Mouse (Mus musculus) neural tube, embryonic 12.5 days (tissue): ENCODE measurements at regions not wholly inside any gene's neighbourhood (a gene's known extent, or its start where the extent isn't known, plus 50 kb on each side); places are given as distances from the start of the nearest gene placed in this dataset.

Source experiments
- ATAC-seq: fragments of 200-750 bp; cut with Nextera tagmentation; 2 replicates; pipeline ENCODE4 v1.8.0; 2017; ENCODE audit warnings: low read depth, mild to moderate bottlenecking, moderate TSS enrichment, moderate library complexity; ENCODE audit not compliant: low FRiP score
- H3K27ac ChIP-seq: fragments of 300-500 bp; sonication (generic); 2 replicates; pipeline ENCODE4 v1.5.1; 2016
- H3K27me3 ChIP-seq: fragments of 300-500 bp; sonication (generic); replicated peaks from 2 replicates; pipeline ENCODE4 v1.6.1; 2016; ENCODE audit warnings: mild to moderate bottlenecking
- H3K36me3 ChIP-seq: fragments of 300-500 bp; sonication (generic); 2 replicates; pipeline ENCODE4 v1.6.1; 2016; ENCODE audit warnings: mild to moderate bottlenecking
- H3K4me1 ChIP-seq: fragments of 300-500 bp; sonication (generic); 2 replicates; pipeline ENCODE4 v1.6.1; 2016
- H3K4me2 ChIP-seq: fragments of 300-500 bp; sonication (generic); replicated peaks from 2 replicates; pipeline ENCODE4 v1.6.1; 2016; ENCODE audit warnings: mild to moderate bottlenecking
- H3K4me3 ChIP-seq: fragments of 300-500 bp; sonication (generic); 2 replicates; pipeline ENCODE4 v1.5.1; 2016
- H3K9ac ChIP-seq: fragments of 300-500 bp; sonication (generic); 2 replicates; pipeline ENCODE4 v1.6.1; 2016; ENCODE audit warnings: mild to moderate bottlenecking
- H3K9me3 ChIP-seq: fragments of 300-500 bp; sonication (generic); 2 replicates; pipeline ENCODE4 v1.6.1; 2016; ENCODE audit warnings: mild to moderate bottlenecking
- WGBS: fragments of 180-500 bp; shearing (Covaris S2); methylation state at CpG from one replicate; pipeline ENCODE4 v1.1.7; 2016; 5-methylcytosine and 5-hydroxymethylcytosine counted together

DNA sequence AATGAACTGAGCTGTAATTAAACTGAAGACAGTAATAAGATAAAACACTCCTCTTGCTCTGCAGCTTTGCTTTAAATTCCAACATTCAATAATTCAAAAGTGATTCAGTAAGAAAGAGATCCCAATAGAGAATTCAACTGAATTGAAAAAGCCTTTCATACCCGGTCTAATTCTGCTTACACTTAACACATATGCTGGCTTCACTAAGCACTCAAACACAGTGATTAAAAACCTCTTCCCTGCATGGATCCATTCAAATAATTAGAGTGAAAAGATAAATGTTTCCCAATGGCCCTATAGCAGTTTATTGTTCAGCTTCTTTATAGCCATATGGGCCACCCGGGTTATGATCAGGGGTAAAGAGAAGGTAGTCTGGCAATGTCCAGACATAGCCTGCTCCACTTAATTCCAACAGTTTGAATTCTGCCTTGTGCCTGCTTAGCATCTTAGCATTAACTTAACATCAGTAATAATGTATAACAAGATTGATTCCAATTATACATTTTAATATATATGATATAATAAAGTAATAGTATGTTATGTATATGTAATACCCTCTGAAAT is 659.9 kb upstream of the Kcnd2 start:
- no peak overlapping the region for H3K4me2 ChIP-seq
- H3K27me3 ChIP-seq: no peaks in the 10 kb centered on the region
- no peaks in the 10 kb centered on the region for H3K9me3 ChIP-seq
- 60% methylated on average over 2 of the region's 2 CpGs for WGBS
- no peaks in the 10 kb centered on the region for H3K4me1 ChIP-seq
- no peak overlapping the region for H3K27ac ChIP-seq
- H3K9ac ChIP-seq: no peak overlapping the region
- H3K4me3 ChIP-seq: no peak overlapping the region
- peak; percentile 72 for ATAC-seq
- H3K36me3 ChIP-seq: no peaks in the 10 kb centered on the region

DNA sequence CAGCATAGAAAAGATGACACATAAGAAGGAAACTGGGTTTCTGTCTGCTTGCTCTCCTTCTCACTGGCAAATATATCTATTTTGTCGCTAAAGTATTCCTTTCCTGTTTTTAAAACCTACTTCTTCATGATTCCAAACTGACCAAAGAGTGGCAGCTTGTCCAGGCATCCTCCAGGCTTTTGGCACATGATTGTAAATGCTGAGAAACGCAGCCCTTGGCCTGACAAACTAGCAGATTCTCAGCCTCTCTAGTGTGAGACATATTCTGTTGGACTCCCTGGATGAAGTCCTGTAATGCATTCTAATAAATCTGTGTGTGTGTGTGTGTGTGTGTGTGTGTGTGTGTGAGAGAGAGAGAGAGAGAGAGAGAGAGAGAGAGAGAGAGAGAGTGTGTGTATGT is 642.7 kb upstream of the Kcnd2 start:
- 79% methylated on average over 2 of the region's 2 CpGs for WGBS
- ATAC-seq: no peak

DNA sequence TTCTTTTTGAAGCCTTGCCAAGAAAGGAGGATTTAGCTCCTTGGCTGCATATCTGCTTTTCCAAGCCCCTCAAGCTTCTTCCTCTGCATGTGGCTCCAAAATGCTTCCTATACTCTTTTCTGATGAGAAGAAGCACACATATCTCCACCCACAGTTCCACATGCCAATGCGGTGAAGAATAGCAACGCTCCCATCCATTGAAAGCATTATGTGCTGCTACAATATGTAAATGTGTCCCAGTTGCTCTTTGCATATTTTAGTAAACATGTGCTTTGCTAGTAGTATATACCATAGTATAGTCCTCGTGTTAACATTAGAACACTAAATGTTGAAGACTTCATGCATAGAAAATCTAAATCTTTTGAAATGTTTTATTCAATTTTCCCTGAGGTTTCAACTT is 640.6 kb upstream of the Kcnd2 start:
- ATAC-seq: no peak

More for the DNA sequence above, 642.7 kb upstream of the Kcnd2 start:
- Histone ChIP-seq H3K36me3 (no peaks in the 10 kb centered on the region), H3K27ac (no peak overlapping the region), H3K4me3 (no peak overlapping the region), H3K4me2 (no peak overlapping the region), H3K9ac (no peak overlapping the region), H3K9me3 (no peaks in the 10 kb centered on the region), H3K27me3 (no peaks in the 10 kb centered on the region), H3K4me1 (no peaks in the 10 kb centered on the region)

DNA sequence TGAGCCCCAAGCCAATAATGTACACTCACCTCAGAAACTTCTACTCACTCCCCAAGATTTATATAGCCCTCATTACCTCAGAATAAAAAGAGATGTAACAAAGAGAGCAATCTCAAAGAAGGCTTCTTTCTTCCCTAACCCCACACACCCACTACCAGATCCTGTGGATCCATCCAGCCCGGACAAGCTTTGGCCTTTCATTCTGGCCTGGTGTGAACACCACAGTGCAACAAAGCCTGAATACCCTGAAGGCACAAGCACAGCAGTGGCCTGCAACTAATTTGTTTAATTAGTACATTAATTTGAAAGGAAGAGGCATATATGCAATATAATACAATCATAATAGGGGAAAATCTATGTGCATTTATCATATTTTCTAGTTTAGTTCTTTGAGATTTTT is 616.5 kb upstream of the Kcnd2 start:
- Histone ChIP-seq H3K9me3 (no peaks in the 10 kb centered on the region), H3K36me3 (no peaks in the 10 kb centered on the region), H3K4me2 (no peak overlapping the region), H3K27me3 (no peaks in the 10 kb centered on the region), H3K4me1 (no peaks in the 10 kb centered on the region), H3K4me3 (no peak overlapping the region), H3K9ac (no peak overlapping the region), H3K27ac (no peak overlapping the region)
- WGBS: 27% methylated on average over 1 of the region's 1 CpGs
- ATAC-seq: 0 out of 2 replicates have a peak, but pooled peaks have one; percentile 9

More for the DNA sequence above, 640.6 kb upstream of the Kcnd2 start:
- no peaks in the 10 kb centered on the region for H3K27me3 ChIP-seq
- no peak overlapping the region for H3K4me3 ChIP-seq
- no peak overlapping the region for H3K27ac ChIP-seq
- H3K36me3 ChIP-seq: no peaks in the 10 kb centered on the region
- H3K9me3 ChIP-seq: no peaks in the 10 kb centered on the region
- H3K4me2 ChIP-seq: no peak overlapping the region
- H3K9ac ChIP-seq: no peak overlapping the region
- H3K4me1 ChIP-seq: no peaks in the 10 kb centered on the region
- WGBS: 91% methylated on average over 3 of the region's 3 CpGs

DNA sequence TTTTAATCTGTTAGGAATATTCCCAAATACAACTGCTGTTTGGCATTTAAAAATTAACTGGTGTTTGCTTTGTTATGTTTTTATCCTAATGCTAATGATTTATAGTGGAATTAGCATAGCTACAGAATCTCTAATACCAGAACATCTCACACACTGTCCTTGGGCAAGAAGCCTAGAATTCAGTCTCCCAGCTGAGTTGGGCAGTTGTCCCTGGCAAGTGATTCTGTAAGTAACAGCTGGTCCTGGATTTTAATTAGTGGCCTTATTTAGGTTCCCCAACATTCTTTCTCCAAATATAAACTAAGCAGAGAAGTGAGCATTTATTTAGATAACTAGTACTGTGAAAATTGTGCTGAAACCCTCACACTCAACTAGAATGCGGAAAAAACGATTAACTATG is 611.1 kb upstream of the Kcnd2 start:
- Histone ChIP-seq H3K4me1 (no peaks in the 10 kb centered on the region), H3K4me3 (no peak overlapping the region), H3K4me2 (no peak overlapping the region), H3K9me3 (no peaks in the 10 kb centered on the region), H3K36me3 (no peaks in the 10 kb centered on the region), H3K9ac (no peak overlapping the region), H3K27ac (no peak overlapping the region), H3K27me3 (no peaks in the 10 kb centered on the region)
- 95% methylated on average over 2 of the region's 2 CpGs for WGBS
- no peak for ATAC-seq

DNA sequence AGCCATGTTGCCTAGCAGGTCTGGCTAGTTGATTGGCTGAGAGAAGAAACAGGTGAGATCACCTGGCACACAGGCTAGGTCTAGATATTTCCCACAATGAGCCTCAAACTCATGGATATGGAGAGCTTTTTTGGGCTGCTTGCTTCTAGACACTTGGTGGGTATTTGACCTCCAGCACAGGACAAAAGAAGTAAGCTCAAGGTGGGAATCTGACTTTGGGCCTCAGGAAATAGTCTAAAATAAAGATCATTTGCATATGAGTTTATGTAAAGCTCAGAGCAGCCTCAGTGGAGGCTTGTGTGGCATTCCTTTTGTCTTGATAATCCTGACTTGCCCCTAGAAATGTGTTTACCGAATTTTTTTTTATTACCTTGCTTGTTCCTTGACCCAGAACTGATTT is 594.8 kb upstream of the Kcnd2 start:
- Histone ChIP-seq H3K9ac (no peak overlapping the region), H3K27ac (no peak overlapping the region), H3K27me3 (no peaks in the 10 kb centered on the region), H3K4me2 (no peak overlapping the region), H3K36me3 (no peaks in the 10 kb centered on the region), H3K4me1 (no peaks in the 10 kb centered on the region), H3K4me3 (no peak overlapping the region), H3K9me3 (no peaks in the 10 kb centered on the region)
- no peak for ATAC-seq
- WGBS: 60% methylated on average over 1 of the region's 1 CpGs

DNA sequence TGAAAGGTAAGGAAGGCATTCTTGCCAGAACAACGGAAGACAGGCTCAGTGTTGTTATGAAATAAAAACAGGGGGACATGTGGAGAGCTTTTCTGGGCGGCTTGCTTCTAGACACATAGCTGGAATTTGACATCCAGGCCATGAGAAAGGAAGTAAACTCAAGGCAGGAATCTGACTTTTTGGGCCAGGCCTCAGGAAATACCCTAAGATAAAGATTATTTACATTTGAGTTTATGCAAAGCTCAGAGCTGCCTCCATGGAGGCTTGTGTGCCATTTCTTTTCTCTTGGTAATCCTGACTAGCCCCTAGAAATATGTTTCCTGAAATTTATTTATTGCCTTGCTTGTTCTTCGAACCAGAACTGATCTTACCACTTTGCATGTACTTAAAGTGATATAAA is 588.9 kb upstream of the Kcnd2 start:
- Histone ChIP-seq H3K4me1 (no peaks in the 10 kb centered on the region), H3K4me2 (no peak overlapping the region), H3K36me3 (no peaks in the 10 kb centered on the region), H3K27me3 (no peaks in the 10 kb centered on the region), H3K9me3 (no peaks in the 10 kb centered on the region), H3K27ac (no peak overlapping the region), H3K4me3 (no peak overlapping the region), H3K9ac (no peak overlapping the region)
- 68% methylated on average over 3 of the region's 3 CpGs for WGBS
- ATAC-seq: no peak

DNA sequence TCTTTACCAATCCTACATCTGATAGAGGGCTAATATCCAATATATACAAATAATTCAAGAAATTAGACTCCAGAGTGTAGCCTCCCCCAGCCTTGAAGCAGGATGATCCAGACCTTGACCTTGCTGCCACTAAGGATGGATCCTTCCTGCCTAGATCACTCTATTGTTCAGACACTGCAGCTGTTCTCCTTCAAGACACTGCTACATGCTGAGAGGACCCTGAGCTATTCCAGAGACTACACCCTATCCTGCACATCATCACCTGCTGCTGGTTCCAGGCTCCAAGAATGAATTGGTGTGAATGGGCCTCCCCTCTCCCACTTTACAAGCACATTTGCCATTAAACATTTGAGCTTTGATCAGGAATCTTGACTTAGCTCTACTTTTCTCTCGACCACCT is 588.2 kb upstream of the Kcnd2 start:
- Histone ChIP-seq H3K4me3 (no peak overlapping the region), H3K27ac (no peak overlapping the region), H3K4me1 (no peaks in the 10 kb centered on the region), H3K9me3 (no peaks in the 10 kb centered on the region), H3K36me3 (no peaks in the 10 kb centered on the region), H3K4me2 (no peak overlapping the region), H3K9ac (no peak overlapping the region), H3K27me3 (no peaks in the 10 kb centered on the region)
- 80% methylated on average over 1 of the region's 1 CpGs for WGBS
- ATAC-seq: no peak

DNA sequence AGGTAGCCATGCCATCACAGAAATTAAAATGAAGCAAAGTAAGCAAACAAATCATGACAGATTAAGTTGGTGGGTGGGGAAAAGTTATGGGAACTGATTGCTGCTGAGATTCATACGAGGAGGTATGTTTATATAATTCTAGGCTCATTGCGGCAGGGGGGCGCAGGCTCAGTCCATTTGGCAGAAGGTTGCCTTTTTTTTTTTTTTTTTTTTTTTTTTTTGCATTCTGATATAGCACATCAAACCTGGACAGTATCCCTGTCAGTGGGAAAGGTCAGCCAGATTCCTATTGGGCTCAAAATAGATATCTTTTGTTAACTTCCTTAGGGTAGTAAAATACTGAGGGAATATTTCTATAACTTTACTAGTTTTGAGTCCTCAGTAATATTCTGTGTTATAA is 575.0 kb upstream of the Kcnd2 start:
- Histone ChIP-seq H3K9me3 (no peaks in the 10 kb centered on the region), H3K4me1 (no peaks in the 10 kb centered on the region), H3K4me2 (no peak overlapping the region), H3K4me3 (no peak overlapping the region), H3K9ac (no peak overlapping the region), H3K27me3 (no peaks in the 10 kb centered on the region), H3K36me3 (no peaks in the 10 kb centered on the region), H3K27ac (no peak overlapping the region)
- WGBS: 88% methylated on average over 3 of the region's 3 CpGs
- no peak for ATAC-seq

DNA sequence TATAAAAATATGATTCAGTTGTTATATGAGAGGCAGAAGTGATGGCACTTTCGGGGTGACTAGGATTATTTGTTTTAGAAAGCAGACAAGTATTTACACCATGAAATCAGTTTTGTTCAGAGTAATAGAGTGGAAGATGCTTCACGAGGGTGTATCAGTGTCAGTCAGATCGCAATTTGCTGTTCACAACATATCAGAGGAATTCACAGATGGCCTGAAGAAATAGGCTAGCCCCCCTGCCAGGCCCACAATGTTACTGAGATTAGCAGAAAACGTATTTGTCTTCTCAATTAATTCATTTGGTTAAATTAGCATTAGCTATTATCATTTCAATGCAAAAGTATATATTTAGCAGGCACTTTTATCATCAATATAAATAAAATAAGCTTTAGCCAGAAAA is 573.9 kb upstream of the Kcnd2 start:
- H3K4me3 ChIP-seq: no peak overlapping the region
- no peaks in the 10 kb centered on the region for H3K4me1 ChIP-seq
- H3K4me2 ChIP-seq: no peak overlapping the region
- no peaks in the 10 kb centered on the region for H3K9me3 ChIP-seq
- no peak overlapping the region for H3K27ac ChIP-seq
- H3K36me3 ChIP-seq: no peaks in the 10 kb centered on the region
- H3K27me3 ChIP-seq: no peaks in the 10 kb centered on the region
- no peak for ATAC-seq
- WGBS: 59% methylated on average over 4 of the region's 4 CpGs
- no peak overlapping the region for H3K9ac ChIP-seq

DNA sequence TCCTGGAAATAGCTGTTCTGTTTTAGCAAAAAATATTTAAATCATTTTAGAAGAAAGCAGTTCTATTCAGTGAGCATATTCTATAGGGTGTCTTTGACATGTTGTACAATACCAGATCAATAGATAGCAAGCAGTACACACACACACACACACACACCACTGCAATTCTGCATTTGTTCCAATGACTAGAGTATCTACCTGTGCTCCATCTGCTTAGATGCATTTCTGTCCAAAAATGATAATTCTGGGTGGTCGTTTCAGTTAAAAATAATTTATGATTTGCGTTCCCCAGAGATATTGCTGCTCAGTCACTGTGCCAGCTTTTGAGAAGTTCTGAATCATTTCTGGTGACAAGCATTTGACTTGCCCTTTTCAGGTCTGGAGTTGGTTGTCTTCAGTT is 573.5 kb upstream of the Kcnd2 start:
- 83% methylated on average over 2 of the region's 2 CpGs for whole genome bisulfite sequencing
- ATAC-seq: no peak

DNA sequence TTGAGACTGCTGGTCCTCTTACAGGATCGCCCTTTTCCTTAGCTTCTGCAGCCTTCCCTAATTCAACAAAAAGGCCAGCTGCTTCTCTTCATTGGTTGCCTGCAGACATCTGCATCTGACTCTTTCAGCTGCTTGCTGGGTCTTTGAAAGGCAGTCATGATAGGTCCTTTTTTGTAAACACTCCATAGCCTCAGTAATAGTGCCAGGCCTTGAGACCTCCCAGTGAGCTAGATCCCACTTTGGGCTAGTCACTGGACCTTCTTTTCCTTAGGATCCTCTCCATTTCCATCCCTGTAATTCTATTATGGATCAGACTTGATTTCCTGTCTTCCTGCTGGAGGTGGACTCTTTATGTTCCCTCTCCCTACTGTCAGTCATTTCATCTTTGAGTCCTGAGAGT is 558.3 kb upstream of the Kcnd2 start:
- Histone ChIP-seq H3K9ac (no peak overlapping the region), H3K27ac (no peak overlapping the region), H3K4me1 (no peaks in the 10 kb centered on the region), H3K36me3 (no peaks in the 10 kb centered on the region), H3K4me2 (no peak overlapping the region), H3K4me3 (no peak overlapping the region), H3K9me3 (no peaks in the 10 kb centered on the region), H3K27me3 (no peaks in the 10 kb centered on the region)
- 79% methylated on average over 1 of the region's 1 CpGs for WGBS
- no peak for ATAC-seq

More for the DNA sequence above, 573.5 kb upstream of the Kcnd2 start:
- Histone ChIP-seq H3K9ac (no peak overlapping the region), H3K4me2 (no peak overlapping the region), H3K27ac (no peak overlapping the region), H3K9me3 (no peaks in the 10 kb centered on the region), H3K27me3 (no peaks in the 10 kb centered on the region), H3K36me3 (no peaks in the 10 kb centered on the region), H3K4me3 (no peak overlapping the region), H3K4me1 (no peaks in the 10 kb centered on the region)

DNA sequence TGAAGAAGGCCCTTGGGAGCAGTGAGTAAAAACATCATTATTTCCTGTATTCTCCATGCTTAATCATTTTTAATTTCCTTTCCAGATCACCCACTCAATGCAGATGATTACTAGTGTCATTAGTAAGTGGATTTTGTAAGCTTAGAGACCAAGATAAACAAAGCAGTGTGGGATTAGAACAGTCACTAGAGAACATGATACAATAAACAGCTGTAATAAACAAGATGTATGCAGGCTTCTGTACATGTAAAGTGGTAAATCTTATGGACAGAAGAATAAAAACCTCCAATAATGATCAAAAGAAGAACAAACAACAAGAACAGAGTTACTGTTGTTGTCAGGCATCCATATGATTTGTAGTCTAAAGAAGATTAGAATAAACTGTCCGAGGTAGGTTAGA is 542.1 kb upstream of the Kcnd2 start:
- Histone ChIP-seq H3K27me3 (no peaks in the 10 kb centered on the region), H3K9me3 (no peaks in the 10 kb centered on the region), H3K4me3 (no peak overlapping the region), H3K4me1 (no peaks in the 10 kb centered on the region), H3K4me2 (no peak overlapping the region), H3K9ac (no peak overlapping the region), H3K27ac (no peak overlapping the region), H3K36me3 (no peaks in the 10 kb centered on the region)
- no peak for ATAC-seq
- 63% methylated on average over 1 of the region's 1 CpGs for WGBS
